Mouse (Mus musculus) kidney, adult 2 months (tissue): ENCODE measurements around the gene Rcc1.

ENCODE experiments used
- CTCF ChIP-seq: fragments of 200-500 bp; conservative IDR thresholded peaks from 2 replicates; pipeline ENCODE4 v1.5.1; 2011; ENCODE audit warnings: low read depth, mild to moderate bottlenecking, control low read depth, low read length, moderate library complexity, mixed read lengths; ENCODE audit not compliant: insufficient read depth, insufficient read length
- POLR2A ChIP-seq: fragments of 200-500 bp; IDR thresholded peaks from one replicate; pipeline ENCODE4 v1.6.1; 2011; ENCODE audit warnings: low read depth, low read length, control low read depth

GRCm38 (mm10) chr4:132386846-132387245 is 33.4 kb upstream of the Rcc1 start:
- TF ChIP-seq POLR2A: no peak
- TF ChIP-seq CTCF: no peak
